Mouse (Mus musculus) cortical plate, adult 2 months (tissue): ENCODE results near the gene F830045P16Rik.

Experiments
- CTCF ChIP-seq: fragments of 200-500 bp; IDR thresholded peaks from 2 replicates; pipeline ENCODE4 v1.5.1; 2011; ENCODE audit warnings: mild to moderate bottlenecking, control low read depth, low read length; ENCODE audit not compliant: insufficient read depth; ENCODE audit errors: extremely low read depth
- POLR2A ChIP-seq: fragments of 200-500 bp; IDR thresholded peaks from 2 replicates; pipeline ENCODE4 v1.6.1; 2011; ENCODE audit warnings: mild to moderate bottlenecking, low read length, control low read depth; ENCODE audit not compliant: insufficient read depth; ENCODE audit errors: extremely low read depth

- no peak for TF ChIP-seq POLR2A
- TF ChIP-seq CTCF, result no peak
Measured at GRCm38 (mm10) chr2:129561796-129562195, 25.4 kb upstream of the F830045P16Rik start.
